Mouse (Mus musculus) erythroblast, embryonic 14.5 days (primary cell): ENCODE data around the gene Prmt8.

Experiments used
- GATA1 ChIP-seq: IDR thresholded peaks from 2 replicates; pipeline ENCODE4 v1.6.1; 2012; ENCODE audit warnings: low read length, inconsistent platforms, mixed read lengths
- TAL1 ChIP-seq: IDR thresholded peaks from 3 replicates; pipeline ENCODE4 v1.6.1; 2012; ENCODE audit warnings: low read length, inconsistent platforms, mixed read lengths

DNA sequence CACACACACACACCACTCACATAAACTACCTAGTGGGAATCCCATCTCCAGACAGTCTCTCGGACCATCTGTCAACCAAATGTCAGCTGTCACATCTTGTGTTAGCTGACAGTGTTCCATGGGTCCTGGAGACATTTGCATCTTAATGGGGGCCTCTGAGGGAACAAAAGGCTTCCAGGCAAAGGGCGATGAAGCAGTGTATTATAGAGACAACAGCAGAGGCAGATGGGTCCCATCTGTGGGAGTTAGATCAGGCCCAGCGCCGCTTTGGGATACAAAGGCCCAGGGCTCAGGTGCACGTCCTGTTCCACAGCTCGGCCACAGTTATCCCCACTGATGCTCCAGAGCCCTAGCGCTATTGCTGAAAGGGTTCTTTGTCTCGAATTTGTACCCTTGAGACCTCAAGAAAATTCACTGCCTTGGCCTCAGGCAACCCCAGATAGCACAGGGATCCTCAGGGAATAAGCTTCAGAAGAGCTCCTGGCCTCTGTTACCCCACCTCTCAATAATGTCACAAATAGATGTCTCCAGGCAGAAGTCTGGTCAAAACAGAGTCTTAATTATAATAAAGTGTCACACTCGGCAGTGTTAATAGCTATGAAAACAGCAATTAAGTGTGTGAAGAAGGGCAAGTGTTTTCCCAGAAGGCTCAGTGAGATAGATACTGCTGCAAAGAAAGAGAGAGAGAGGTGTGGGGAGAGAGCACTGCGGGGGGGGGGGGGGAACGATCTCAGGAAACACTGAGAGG is 68.1 kb downstream of the Prmt8 start:
- TF ChIP-seq GATA1 (no peak), TAL1 (no peak)
